Mouse (Mus musculus) bone marrow macrophage, adult 2 months (primary cell): ENCODE data around the gene Aox1.

Experiments
- CTCF ChIP-seq: IDR thresholded peaks from 2 replicates; pipeline ENCODE4 v1.5.1; 2012; ENCODE audit warnings: low read depth, mild to moderate bottlenecking, low read length, moderate library complexity
- POLR2A ChIP-seq: IDR thresholded peaks from 2 replicates; pipeline ENCODE4 v1.6.1; 2012; ENCODE audit warnings: mild to moderate bottlenecking, low read depth, low read length, borderline replicate concordance

- TF ChIP-seq POLR2A (no peak), CTCF (no peak)
Measured at GRCm38 (mm10) chr1:58144384-58145069, 114.8 kb downstream of the Aox1 start.
